Mouse (Mus musculus) MEL (cell line): ENCODE measurements around the gene 6430550D23Rik. TPM values are rescaled to one million over a fixed set of nuclear protein-coding genes. Genes with fewer than 3 reads are reported as not detected.

Experiments
- DNase-seq: peaks from one replicate; pipeline ENCODE4 v3.0.0; 2011; ENCODE audit warnings: low read depth, low spot score
- H3K27ac ChIP-seq: 2 replicates; pipeline ENCODE4 v1.5.1; 2012; ENCODE audit warnings: low read depth, mild to moderate bottlenecking, control low read depth, low read length, moderate library complexity; ENCODE audit not compliant: control insufficient read depth
- H3K27me3 ChIP-seq, 2 experiments: fragments of 150-350 bp in 1 of 2; sonication (generic) in 1 of 2; 2 replicates each; pipeline ENCODE4 v1.6.1; 2012; ENCODE audit warnings: low read length in 2 of 2, mild to moderate bottlenecking in 2 of 2, improper control_type of control experiment in 1 of 2, moderate library complexity in 1 of 2; ENCODE audit not compliant: insufficient read depth in 2 of 2, control insufficient read depth in 1 of 2
- H3K36me3 ChIP-seq, 2 experiments: 2 replicates each; pipeline ENCODE4 v1.6.1; 2012 to 2014; ENCODE audit warnings: low read length in 2 of 2, improper control_type of control experiment in 1 of 2, inconsistent platforms in 1 of 2, mild to moderate bottlenecking in 1 of 2; ENCODE audit not compliant: insufficient read depth in 2 of 2, control insufficient read depth in 1 of 2
- H3K4me1 ChIP-seq, 2 experiments: fragments of 150-350 bp in 1 of 2; sonication (generic) in 1 of 2; 2 replicates each; pipeline ENCODE4 v1.6.1; 2012; ENCODE audit warnings: low read length in 2 of 2, improper control_type of control experiment in 1 of 2, mild to moderate bottlenecking in 1 of 2; ENCODE audit not compliant: insufficient read depth in 2 of 2, control insufficient read depth in 1 of 2
- H3K4me3 ChIP-seq, 2 experiments: fragments of 150-350 bp in 1 of 2; sonication (generic) in 1 of 2; 2 replicates each; pipeline ENCODE4 v1.5.1; 2012; ENCODE audit warnings: low read depth in 2 of 2, low read length in 2 of 2, mild to moderate bottlenecking in 2 of 2, moderate library complexity in 2 of 2, control low read depth in 1 of 2, improper control_type of control experiment in 1 of 2; ENCODE audit not compliant: control insufficient read depth in 1 of 2, insufficient read depth in 1 of 2
- H3K79me2 ChIP-seq: 2 replicates; pipeline ENCODE4 v1.6.1; 2012; ENCODE audit warnings: mild to moderate bottlenecking, low read length, moderate library complexity; ENCODE audit not compliant: control insufficient read depth, poor library complexity, insufficient read depth
- H3K9ac ChIP-seq: 2 replicates; pipeline ENCODE4 v1.6.1; 2012; ENCODE audit warnings: low read depth, mild to moderate bottlenecking, control low read depth, low read length, moderate library complexity; ENCODE audit not compliant: control insufficient read depth, poor library complexity, severe bottlenecking
- H3K9me3 ChIP-seq: fragments of 150-350 bp; sonication (generic); replicated peaks from 2 replicates; pipeline ENCODE4 v1.6.1; 2012; ENCODE audit warnings: mild to moderate bottlenecking, low read length, improper control_type of control experiment, moderate library complexity; ENCODE audit not compliant: insufficient read depth
- BHLHE40 ChIP-seq: IDR thresholded peaks from 2 replicates; pipeline ENCODE4 v1.6.1; 2012; ENCODE audit warnings: low read depth, mild to moderate bottlenecking, inconsistent platforms, low read length, improper control_type of control experiment, borderline replicate concordance
- CHD1 ChIP-seq: IDR thresholded peaks from 2 replicates; pipeline ENCODE4 v1.6.1; 2012; ENCODE audit warnings: low read depth, mild to moderate bottlenecking, inconsistent platforms, low read length, improper control_type of control experiment
- CTCF ChIP-seq, 3 experiments: IDR thresholded peaks in 2 of 3; conservative IDR thresholded peaks in 1 of 3; 2 replicates each; pipeline ENCODE4 v1.5.1; 2011 to 2012; ENCODE audit warnings: low read length in 3 of 3, low read depth in 2 of 3, mild to moderate bottlenecking in 2 of 3, improper control_type of control experiment in 1 of 3, inconsistent platforms in 1 of 3, mixed read lengths in 1 of 3, moderate library complexity in 1 of 3; ENCODE audit not compliant: control insufficient read depth in 1 of 3, insufficient read depth in 1 of 3, poor library complexity in 1 of 3, severe bottlenecking in 1 of 3
- ELF1 ChIP-seq: IDR thresholded peaks from 2 replicates; pipeline ENCODE4 v1.6.1; 2014; ENCODE audit warnings: low read depth, mild to moderate bottlenecking, inconsistent platforms, low read length, improper control_type of control experiment, moderate library complexity
- EP300 ChIP-seq, 2 experiments: IDR thresholded peaks; 2 replicates each; pipeline ENCODE4 v1.6.1; 2011; ENCODE audit warnings: improper control_type of control experiment in 2 of 2, low read length in 2 of 2, low read depth in 1 of 2, mild to moderate bottlenecking in 1 of 2
- ETS1 ChIP-seq: IDR thresholded peaks from 2 replicates; pipeline ENCODE4 v1.6.1; 2012; ENCODE audit warnings: low read depth, mild to moderate bottlenecking, inconsistent platforms, low read length, improper control_type of control experiment, moderate library complexity
- GABPA ChIP-seq: IDR thresholded peaks from 2 replicates; pipeline ENCODE4 v1.6.1; 2012; ENCODE audit warnings: low read depth, mild to moderate bottlenecking, inconsistent platforms, low read length, improper control_type of control experiment, moderate library complexity
- GATA1 ChIP-seq: IDR thresholded peaks from 2 replicates; pipeline ENCODE4 v1.6.1; 2011; ENCODE audit warnings: low read depth, low read length, improper control_type of control experiment
- HCFC1 ChIP-seq: IDR thresholded peaks from 2 replicates; pipeline ENCODE4 v1.6.1; 2012; ENCODE audit warnings: low read depth, mild to moderate bottlenecking, inconsistent platforms, low read length, improper control_type of control experiment, moderate library complexity
- JUND ChIP-seq: IDR thresholded peaks from 2 replicates; pipeline ENCODE4 v1.6.1; 2011; ENCODE audit warnings: low read depth, mild to moderate bottlenecking, improper control_type of control experiment, low read length
- KAT2A ChIP-seq: conservative IDR thresholded peaks from 2 replicates; pipeline ENCODE4 v1.6.1; 2012; ENCODE audit warnings: low read depth, low read length, improper control_type of control experiment, inconsistent platforms
- MAFK ChIP-seq: IDR thresholded peaks from 2 replicates; pipeline ENCODE4 v1.6.1; 2011; ENCODE audit warnings: low read depth, mild to moderate bottlenecking, low read length, improper control_type of control experiment, borderline replicate concordance
- MAX ChIP-seq: IDR thresholded peaks from 2 replicates; pipeline ENCODE4 v1.6.1; 2011; ENCODE audit warnings: low read length, improper control_type of control experiment
- MEF2A ChIP-seq: IDR thresholded peaks from 2 replicates; pipeline ENCODE4 v1.6.1; 2014; ENCODE audit warnings: low read depth, mild to moderate bottlenecking, inconsistent platforms, low read length, improper control_type of control experiment; ENCODE audit not compliant: poor library complexity, insufficient replicate concordance, severe bottlenecking; ENCODE audit errors: extremely low read depth
- MXI1 ChIP-seq: IDR thresholded peaks from 2 replicates; pipeline ENCODE4 v1.6.1; 2011; ENCODE audit warnings: mild to moderate bottlenecking, low read depth, low read length, improper control_type of control experiment
- MYB ChIP-seq: IDR thresholded peaks from 2 replicates; pipeline ENCODE4 v1.6.1; 2011; ENCODE audit warnings: mild to moderate bottlenecking, low read depth, low read length, improper control_type of control experiment
- MYC ChIP-seq: IDR thresholded peaks from 2 replicates; pipeline ENCODE4 v1.6.1; 2011; ENCODE audit warnings: low read depth, mild to moderate bottlenecking, low read length, improper control_type of control experiment, moderate library complexity
- NELFE ChIP-seq: IDR thresholded peaks from 2 replicates; pipeline ENCODE4 v1.6.1; 2011; ENCODE audit warnings: low read depth, low read length, improper control_type of control experiment
- NRF1 ChIP-seq: IDR thresholded peaks from 2 replicates; pipeline ENCODE4 v1.6.1; 2014; ENCODE audit warnings: low read depth, mild to moderate bottlenecking, inconsistent platforms, low read length, improper control_type of control experiment, moderate library complexity; ENCODE audit not compliant: poor library complexity, insufficient read depth, severe bottlenecking
- POLR2A ChIP-seq, 2 experiments: IDR thresholded peaks; 2 replicates each; pipeline ENCODE4 v1.6.1; 2011 to 2012; ENCODE audit warnings: low read length in 2 of 2, mild to moderate bottlenecking in 2 of 2, control low read depth in 1 of 2, improper control_type of control experiment in 1 of 2, low read depth in 1 of 2, moderate library complexity in 1 of 2; ENCODE audit not compliant: control insufficient read depth in 1 of 2, insufficient read depth in 1 of 2, poor library complexity in 1 of 2
- POLR2AphosphoS5 ChIP-seq: IDR thresholded peaks from 2 replicates; pipeline ENCODE4 v1.6.1; 2012; ENCODE audit warnings: low read depth, borderline replicate concordance, mild to moderate bottlenecking, inconsistent platforms, low read length, moderate library complexity, mixed read lengths
- RAD21 ChIP-seq: IDR thresholded peaks from 2 replicates; pipeline ENCODE4 v1.6.1; 2011; ENCODE audit warnings: mild to moderate bottlenecking, low read depth, low read length, improper control_type of control experiment
- RCOR1 ChIP-seq: IDR thresholded peaks from 2 replicates; pipeline ENCODE4 v1.6.1; 2012; ENCODE audit warnings: low read depth, mild to moderate bottlenecking, inconsistent platforms, low read length, improper control_type of control experiment
- SIN3A ChIP-seq: IDR thresholded peaks from 2 replicates; pipeline ENCODE4 v1.6.1; 2012; ENCODE audit warnings: low read length, improper control_type of control experiment, inconsistent platforms
- SMC3 ChIP-seq: IDR thresholded peaks from 2 replicates; pipeline ENCODE4 v1.6.1; 2011; ENCODE audit warnings: low read depth, low read length, improper control_type of control experiment
- TBP ChIP-seq: IDR thresholded peaks from 2 replicates; pipeline ENCODE4 v1.8.0; 2011; ENCODE audit warnings: low read depth, low read length, improper control_type of control experiment
- TCF12 ChIP-seq: IDR thresholded peaks from 2 replicates; pipeline ENCODE4 v1.6.1; 2014; ENCODE audit warnings: low read depth, mild to moderate bottlenecking, inconsistent platforms, low read length, improper control_type of control experiment, moderate library complexity
- UBTF ChIP-seq: IDR thresholded peaks from 2 replicates; pipeline ENCODE4 v1.6.1; 2012; ENCODE audit warnings: low read depth, mild to moderate bottlenecking, inconsistent platforms, low read length, improper control_type of control experiment, moderate library complexity, borderline replicate concordance; ENCODE audit not compliant: insufficient read depth
- USF1 ChIP-seq: IDR thresholded peaks from 2 replicates; pipeline ENCODE4 v1.6.1; 2014; ENCODE audit warnings: low read depth, mild to moderate bottlenecking, inconsistent platforms, low read length, improper control_type of control experiment, moderate library complexity
- USF2 ChIP-seq, 2 experiments: IDR thresholded peaks; 2 replicates each; pipeline ENCODE4 v1.6.1; 2011 to 2012; ENCODE audit warnings: improper control_type of control experiment in 2 of 2, low read length in 2 of 2, borderline replicate concordance in 1 of 2, inconsistent platforms in 1 of 2, low read depth in 1 of 2, mild to moderate bottlenecking in 1 of 2; ENCODE audit not compliant: insufficient read depth in 1 of 2
- ZC3H11A ChIP-seq: IDR thresholded peaks from 2 replicates; pipeline ENCODE4 v1.6.1; 2012; ENCODE audit warnings: low read depth, mild to moderate bottlenecking, inconsistent platforms, low read length, improper control_type of control experiment
- ZKSCAN1 ChIP-seq: IDR thresholded peaks from 2 replicates; pipeline ENCODE4 v1.6.1; 2012; ENCODE audit warnings: low read depth, mild to moderate bottlenecking, inconsistent platforms, low read length, improper control_type of control experiment, moderate library complexity
- ZMIZ1 ChIP-seq: IDR thresholded peaks from 2 replicates; pipeline ENCODE4 v1.6.1; 2012; ENCODE audit warnings: low read depth, mild to moderate bottlenecking, inconsistent platforms, low read length, improper control_type of control experiment, moderate library complexity
- ZNF384 ChIP-seq: IDR thresholded peaks from 2 replicates; pipeline ENCODE4 v1.6.1; 2012; ENCODE audit warnings: low read depth, mild to moderate bottlenecking, inconsistent platforms, low read length, improper control_type of control experiment
- polyA plus RNA-seq, 2 experiments: library from polyadenylated mRNA; stranded (reverse) in 1 of 2; unstranded in 1 of 2; fragments of >175 nt in 1 of 2; fragments of >200 nt in 1 of 2; gene quantifications; 2 replicates each; pipeline versions ENCODE4 v1.2.1 to v1.2.4; 2012; ENCODE audit warnings: low replicate concordance in 2 of 2, low read depth in 1 of 2; ENCODE audit not compliant: insufficient read length in 2 of 2, insufficient read depth in 1 of 2, missing spikeins in 1 of 2
- total RNA-seq: library from RNA; depleted of rRNA; stranded (reverse); fragments of 300-350 nt; gene quantifications from 2 replicates; pipeline ENCODE4 v1.2.3, GENCODE M21; 2012; rRNA removed

6430550D23Rik gene
- 0.69 and 1.1 TPM in 2 replicates for total RNA-seq
- polyA plus RNA-seq: 1 to 10 TPM in 1 of 2 experiments, not detected in 1; 1.1 TPM

DNA sequence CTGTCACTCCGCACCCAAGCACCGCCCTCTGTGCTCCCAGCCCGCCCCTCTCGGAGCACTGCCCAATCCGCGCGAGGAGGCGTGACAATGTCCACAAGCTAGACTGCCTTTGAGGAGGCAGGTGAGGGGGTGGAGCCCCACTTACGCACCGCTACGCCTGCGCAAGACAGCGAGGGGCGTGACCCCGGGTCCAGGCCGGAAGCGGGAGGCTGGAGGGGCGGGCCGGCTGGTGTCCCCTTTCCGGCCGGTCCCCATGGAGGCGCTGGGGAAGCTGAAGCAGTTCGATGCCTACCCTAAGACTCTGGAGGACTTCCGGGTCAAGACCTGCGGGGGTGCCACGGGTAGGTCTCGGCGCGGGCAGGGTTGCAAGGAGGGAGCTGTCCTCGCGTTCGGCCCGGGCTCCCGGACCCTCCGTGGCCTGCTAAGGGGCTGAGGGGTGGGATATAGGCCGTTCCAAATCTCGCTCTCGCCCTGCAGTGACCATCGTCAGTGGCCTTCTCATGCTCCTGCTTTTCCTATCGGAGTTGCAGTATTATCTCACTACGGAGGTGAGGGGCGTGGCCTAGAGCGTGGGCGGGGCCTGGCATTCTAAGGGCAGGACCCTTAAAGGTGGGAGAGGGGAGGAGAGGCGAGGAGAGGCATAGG is at the start of gene 6430550D23Rik, which contains the start of gene Ergic3:
6430550D23Rik (minus strand) TSS at position 90 of the 645 bp plus-strand sequence.
Ergic3 (plus strand) TSS at position 158 of the 645 bp plus-strand sequence.
- no peak for TF ChIP-seq ZKSCAN1
- peak; percentile 63 for TF ChIP-seq SIN3A
- no peak for TF ChIP-seq RAD21
- TF ChIP-seq GATA1: no peak
- TF ChIP-seq KAT2A: no peak
- no peak for TF ChIP-seq SMC3
- TF ChIP-seq NRF1: peak; percentile 100; the same call in 1 of the 2 replicates
- TF ChIP-seq TCF12: peak; percentile 10; the same call in 1 of the 2 replicates
- no peak for TF ChIP-seq USF2 (IDR thresholded peaks at IDR 0.05; ENCODE audit: borderline replicate concordance in 1 of 2, insufficient read depth in 1 of 2, low read depth in 1 of 2, low read length in 2 of 2)
- no peak for TF ChIP-seq MAFK
- TF ChIP-seq POLR2AphosphoS5: no peak
- no peak for TF ChIP-seq JUND
- peak; percentile 80 for TF ChIP-seq HCFC1
- TF ChIP-seq EP300 (IDR thresholded peaks at IDR 0.05; ENCODE audit: low read depth in 1 of 2, low read length in 2 of 2): no peak
- no peak for TF ChIP-seq RCOR1
- TF ChIP-seq CTCF (IDR thresholded peaks at IDR 0.05 in 2 of 3, conservative IDR thresholded peaks at IDR 0.05 in 1 of 3; ENCODE audit: control insufficient read depth in 1 of 3, insufficient read depth in 1 of 3, low read depth in 2 of 3, low read length in 3 of 3, poor library complexity in 1 of 3, severe bottlenecking in 1 of 3): no peak
- no peak for TF ChIP-seq MEF2A
- no peak for TF ChIP-seq ETS1
- peak; percentile 42; the same call in 1 of the 2 replicates for TF ChIP-seq TBP
- TF ChIP-seq MYB: no peak
- TF ChIP-seq POLR2A (IDR thresholded peaks at IDR 0.05; ENCODE audit: control insufficient read depth in 1 of 2, insufficient read depth in 1 of 2, low read depth in 1 of 2, low read length in 2 of 2, poor library complexity in 1 of 2): peak; percentile 72 to 77; a peak in 3 of 4 replicates
- no peak for TF ChIP-seq CHD1
- TF ChIP-seq ZC3H11A: no peak
- no peak for TF ChIP-seq ZMIZ1
- TF ChIP-seq NELFE: peak; percentile 71
- TF ChIP-seq USF1: peak; percentile 61
- no peak; the same call in 1 of the 2 replicates for TF ChIP-seq MXI1
- no peak for TF ChIP-seq MYC
- no peak for TF ChIP-seq UBTF
- TF ChIP-seq GABPA: no peak
- peak; percentile 55; the same call in 1 of the 2 replicates for TF ChIP-seq MAX
- no peak for TF ChIP-seq ZNF384
- TF ChIP-seq BHLHE40: no peak
- peak; percentile 86 for TF ChIP-seq ELF1
- TF ChIP-seq, all 39 proteins: peak for 10
- H3K4me3 ChIP-seq: peak within 1 kb of the TSS; percentile 84 to 97
- H3K27ac ChIP-seq: peak within 1 kb of the TSS; percentile 36
- peaks cover 6% of the 10 kb centered on the region for H3K79me2 ChIP-seq
- peak within 1 kb of the TSS; percentile 77 for H3K9ac ChIP-seq
- no peaks in the 10 kb centered on the region for H3K9me3 ChIP-seq
- peak; percentile 99 for DNase-seq
- no peaks in the 10 kb centered on the region for H3K27me3 ChIP-seq
- peaks cover 0 to 4% of the 10 kb centered on the region in 2 experiments; a peak in 3 of 4 replicates for H3K36me3 ChIP-seq
- peaks cover 0 to 6% of the 10 kb centered on the region in 2 experiments; a peak in 1 of 4 replicates for H3K4me1 ChIP-seq
